In the genomic region with DNA sequence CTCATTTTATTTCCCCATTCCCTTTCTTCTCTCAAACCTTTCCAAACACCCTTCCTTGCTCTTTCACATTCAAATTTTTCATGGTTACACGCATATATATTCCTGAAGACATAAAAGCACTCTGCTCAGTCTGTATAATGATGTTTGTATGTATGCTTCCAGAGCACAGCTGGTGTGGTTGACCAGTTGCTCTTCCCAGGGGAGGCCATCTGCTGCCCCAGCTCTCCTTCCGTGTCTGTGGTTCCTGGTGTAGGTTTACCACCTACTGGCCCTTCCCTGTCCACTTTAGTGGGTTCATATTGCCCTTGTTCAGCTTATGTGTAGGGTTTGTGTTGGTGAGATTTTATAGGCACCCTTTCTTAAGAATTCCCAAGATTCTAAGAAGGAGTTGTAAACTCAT, we compare ENCODE assay signal across 22 mouse cellular contexts.
DNase-seq lines count a peak whose midpoint lies in the region; ATAC-seq and TF ChIP-seq lines count a peak whose summit lies in the region.
"Had no signal": no experiment of that assay in that cellular context is flagged by ENCODE, and none has a peak within 500 bp of the region (broad histone marks: within the 10 kb centered on the region; RNA-seq: fewer than 3 reads in every experiment).

No protein-coding gene starts in this region.

- ATAC-seq in hindbrain, embryonic 11.5 days (ENCODE audit: low FRiP score) = no peak
- ATAC-seq in hindbrain, postnatal 0 days = no peak
- ATAC-seq: CD4-positive, CD25-positive, alpha-beta regulatory T cell, adult 4 months; forebrain, embryonic 13.5 days; forebrain, embryonic 15.5 days; forebrain, postnatal 0 days had no signal

- no peaks in the 10 kb centered on the region for H3K79me3 ChIP-seq in C2C12 (ENCODE audit: low read depth)

- H3ac ChIP-seq in C2C12 (ENCODE audit: control insufficient read depth, insufficient read length, low read depth) (no peak overlapping the region), myocyte (ENCODE audit: control insufficient read depth, insufficient read length) (no peak overlapping the region)

- H3K36me3 ChIP-seq in hindbrain, embryonic 11.5 days (ENCODE audit: control insufficient read depth, insufficient read depth, low read length) = no peaks in the 10 kb centered on the region
- H3K36me3 ChIP-seq in hindbrain, postnatal 0 days (ENCODE audit: insufficient read depth, low read length) = no peaks in the 10 kb centered on the region
- H3K36me3 ChIP-seq in C2C12 (ENCODE audit: control insufficient read depth, insufficient read depth) (no peaks in the 10 kb centered on the region), myocyte (ENCODE audit: control insufficient read depth, insufficient read depth) (no peaks in the 10 kb centered on the region)
- H3K36me3 ChIP-seq: embryonic facial prominence, embryonic 13.5 days; forebrain, embryonic 15.5 days; G1E had no signal

- DNase-seq in hindbrain, embryonic 11.5 days (ENCODE audit: low spot score) = peak; percentile 38
- DNase-seq in hindbrain, postnatal 0 days (ENCODE audit: low spot score) = no peak
- peak; percentile 20 for DNase-seq in MN1 (ENCODE audit: low spot score)
- no peak for DNase-seq in heart, adult 18-20 months
- no peak for DNase-seq in layer of hippocampus, adult 2 months (ENCODE audit: low spot score in 2 of 2)
- DNase-seq: adrenal gland, adult 2 months; adrenal gland, postnatal 10 days; adrenal gland, postnatal 25 days; cerebellum, adult 11-12 months; cerebellum, adult 2 months; cerebellum, adult 9-10 months; cerebellum, postnatal 10 days; cerebellum, postnatal 25 days; forebrain, postnatal 0 days had no signal

- no peaks in the 10 kb centered on the region for H3K79me2 ChIP-seq in C2C12 (ENCODE audit: control insufficient read depth, insufficient read depth)
- no peaks in the 10 kb centered on the region for H3K79me2 ChIP-seq in myocyte (ENCODE audit: control insufficient read depth, insufficient read depth)

- H3K27me3 ChIP-seq in hindbrain, embryonic 11.5 days (ENCODE audit: control insufficient read depth, insufficient read depth, low read length) = no peaks in the 10 kb centered on the region
- H3K27me3 ChIP-seq in hindbrain, postnatal 0 days (ENCODE audit: insufficient read depth, low read length) = no peaks in the 10 kb centered on the region
- H3K27me3 ChIP-seq in C2C12 (ENCODE audit: control insufficient read depth, insufficient read depth, insufficient read length) (no peaks in the 10 kb centered on the region), myocyte (ENCODE audit: control insufficient read depth, insufficient read depth, insufficient read length) (no peaks in the 10 kb centered on the region)
- H3K27me3 ChIP-seq: CH12.LX; embryonic facial prominence, embryonic 13.5 days; forebrain, embryonic 13.5 days; forebrain, embryonic 15.5 days had no signal

- TF ChIP-seq POLR2A in myocyte (IDR thresholded peaks at IDR 0.05; ENCODE audit: insufficient read length, low read depth) = no peak

- no peak overlapping the region for H3K4me2 ChIP-seq in hindbrain, embryonic 11.5 days (replicated peaks; ENCODE audit: low read depth, low read length)
- H3K4me2 ChIP-seq in hindbrain, postnatal 0 days (ENCODE audit: low read depth, low read length) = no peak overlapping the region
- H3K4me2 ChIP-seq in myocyte (ENCODE audit: low read depth) = peak overlapping the region; percentile 46
- H3K4me2 ChIP-seq: embryonic facial prominence, embryonic 13.5 days; forebrain, embryonic 13.5 days; forebrain, embryonic 15.5 days had no signal

- no peaks in the 10 kb centered on the region for H3K9me3 ChIP-seq in hindbrain, embryonic 11.5 days (ENCODE audit: control insufficient read depth, low read length)
- H3K9me3 ChIP-seq in hindbrain, postnatal 0 days (ENCODE audit: low read length) = no peaks in the 10 kb centered on the region
- H3K9me3 ChIP-seq: embryonic facial prominence, embryonic 13.5 days; forebrain, embryonic 13.5 days; forebrain, embryonic 15.5 days had no signal

- WGBS in hindbrain, embryonic 11.5 days = 69% methylated on average over 2 of the region's 2 CpGs
- 66% methylated on average over 2 of the region's 2 CpGs for whole genome bisulfite sequencing in hindbrain, postnatal 0 days

- no peak overlapping the region for H3K4me3 ChIP-seq in hindbrain, embryonic 11.5 days (ENCODE audit: low read depth, low read length)
- H3K4me3 ChIP-seq in hindbrain, postnatal 0 days (ENCODE audit: low read length) = no peak overlapping the region
- H3K4me3 ChIP-seq in C2C12 (ENCODE audit: insufficient read depth, poor library complexity, severe bottlenecking) (no peak overlapping the region), myocyte (no peak overlapping the region)
- H3K4me3 ChIP-seq in layer of hippocampus, adult 2 months = no peak overlapping the region
- H3K4me3 ChIP-seq: embryonic facial prominence, embryonic 13.5 days; forebrain, embryonic 13.5 days; forebrain, embryonic 15.5 days had no signal

- no peak overlapping the region for H3K27ac ChIP-seq in hindbrain, embryonic 11.5 days (ENCODE audit: low read depth, low read length)
- H3K27ac ChIP-seq in hindbrain, postnatal 0 days = no peak overlapping the region
- H3K27ac ChIP-seq in layer of hippocampus, adult 2 months = no peak overlapping the region
- H3K27ac ChIP-seq: embryonic facial prominence, embryonic 13.5 days; forebrain, embryonic 13.5 days; forebrain, embryonic 15.5 days had no signal

- no peaks in the 10 kb centered on the region for H3K4me1 ChIP-seq in hindbrain, embryonic 11.5 days (replicated peaks; ENCODE audit: control insufficient read depth, insufficient read depth, low read length)
- no peaks in the 10 kb centered on the region for H3K4me1 ChIP-seq in hindbrain, postnatal 0 days (ENCODE audit: insufficient read depth, low read length)
- H3K4me1 ChIP-seq: embryonic facial prominence, embryonic 13.5 days; forebrain, embryonic 13.5 days; forebrain, embryonic 15.5 days had no signal

- H3K9ac ChIP-seq in hindbrain, embryonic 11.5 days (ENCODE audit: low read depth, low read length) = no peak overlapping the region
- H3K9ac ChIP-seq in hindbrain, postnatal 0 days (replicated peaks; ENCODE audit: low read length) = no peak overlapping the region
- H3K9ac ChIP-seq: embryonic facial prominence, embryonic 13.5 days; forebrain, embryonic 13.5 days; forebrain, embryonic 15.5 days; forebrain, postnatal 0 days had no signal

- TF ChIP-seq CTCF in hindbrain, postnatal 0 days (IDR thresholded peaks at IDR 0.05; ENCODE audit: low read depth) = no peak
- TF ChIP-seq CTCF in C2C12 (IDR thresholded peaks at IDR 0.05; ENCODE audit: control insufficient read depth, insufficient read depth, insufficient read length) = no peak
- TF ChIP-seq CTCF in layer of hippocampus, adult 2 months (conservative IDR thresholded peaks at IDR 0.05) = no peak

TF ChIP-seq in C2C12, 6 proteins besides CTCF, POLR2A, EP300 and RAD21:
- TF ChIP-seq MAX (IDR thresholded peaks at IDR 0.05) = no peak
- peak; percentile 85 for TF ChIP-seq MYOD1 (IDR thresholded peaks at IDR 0.05; ENCODE audit: control insufficient read depth, insufficient read length, low read depth)

TF ChIP-seq in myocyte, 11 proteins besides CTCF, POLR2A, EP300 and RAD21:
- TF ChIP-seq MYOD1 (IDR thresholded peaks at IDR 0.05; ENCODE audit: control insufficient read depth in 1 of 3, insufficient read length in 2 of 3, low read depth in 2 of 3) (peak; percentile 24 to 98 (median 95)), E2F4 (IDR thresholded peaks at IDR 0.05; ENCODE audit: insufficient read depth) (no peak), SRF (IDR thresholded peaks at IDR 0.05; ENCODE audit: control insufficient read depth, insufficient read length, low read depth) (no peak), TCF3 (IDR thresholded peaks at IDR 0.05; ENCODE audit: insufficient read length, low read depth) (peak; percentile 82), POLR2AphosphoS2 (IDR thresholded peaks at IDR 0.05; ENCODE audit: insufficient read length, low read depth) (no peak), USF1 (IDR thresholded peaks at IDR 0.05; ENCODE audit: low read depth) (no peak), MAX (IDR thresholded peaks at IDR 0.05; ENCODE audit: low read depth) (no peak), TCF12 (IDR thresholded peaks at IDR 0.05; ENCODE audit: insufficient read depth, poor library complexity, severe bottlenecking) (peak; percentile 79), CEBPB (IDR thresholded peaks at IDR 0.05; ENCODE audit: insufficient read depth, poor library complexity, severe bottlenecking) (no peak), REST (IDR thresholded peaks at IDR 0.05; ENCODE audit: insufficient read depth, insufficient read length) (no peak), MYOG (IDR thresholded peaks at IDR 0.05; ENCODE audit: control insufficient read depth in 1 of 3, insufficient read depth in 1 of 3, insufficient read length in 2 of 3, low read depth in 2 of 3) (peak; percentile 63 to 94 (median 94))

Comparison
In these comparisons a context has a peak if more than half of its experiments do, and no peak if none do; other contexts are left out.
1. DNase-seq: peak in hindbrain, embryonic 11.5 days (single experiment) and MN1 (single experiment); none in hindbrain, postnatal 0 days (single experiment), heart, adult 18-20 months (0 of 2) and layer of hippocampus, adult 2 months (0 of 2).